Mouse (Mus musculus) stomach, postnatal 0 days (tissue): Measurements from ENCODE around the gene Tex2.

Experiments used
- CTCF ChIP-seq: IDR thresholded peaks from 2 replicates; pipeline ENCODE4 v1.5.1; 2016; ENCODE audit warnings: antibody characterized with exemption, low read depth, mild to moderate bottlenecking, moderate library complexity
- EP300 ChIP-seq: optimal IDR thresholded peaks from 2 replicates; pipeline ENCODE3; 2016; ENCODE audit warnings: antibody characterized with exemption

DNA sequence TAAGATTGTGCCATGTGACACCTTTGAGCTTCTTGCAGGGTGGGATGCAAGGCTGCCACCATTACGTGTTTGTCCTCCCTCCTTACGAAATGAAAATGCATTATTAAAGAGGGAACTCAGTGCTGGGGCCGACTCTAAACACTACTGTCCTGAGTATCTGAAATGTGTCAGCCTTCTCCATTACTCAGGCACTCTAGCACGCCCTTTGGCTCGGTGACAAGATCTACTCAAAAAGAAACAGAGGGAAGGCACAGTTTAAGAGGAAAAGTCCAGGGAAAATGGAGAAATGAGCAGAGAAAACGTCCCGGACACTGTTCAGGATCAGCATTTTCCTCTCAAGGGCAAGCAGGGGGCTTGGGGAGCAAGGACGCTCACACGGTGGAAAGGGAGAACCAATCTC lies 40.3 kb downstream of the Tex2 start:
- TF ChIP-seq CTCF = no peak
- no peak for TF ChIP-seq EP300
